Mouse (Mus musculus) brain, embryonic 14.5 days (tissue): ENCODE results near the gene Prrx2. TPM values are rescaled to one million over a fixed set of nuclear protein-coding genes. Genes with fewer than 3 reads are reported as not detected.

Experiments
- DNase-seq: peaks from one replicate; pipeline ENCODE4 v3.0.0-alpha.2; 2011; ENCODE audit warnings: low read depth
- CTCF ChIP-seq: fragments of 200-500 bp; IDR thresholded peaks from 2 replicates; pipeline ENCODE4 v1.5.1; 2012; ENCODE audit warnings: inconsistent platforms, mild to moderate bottlenecking, moderate library complexity, borderline replicate concordance; ENCODE audit not compliant: insufficient read depth, insufficient read length; ENCODE audit errors: extremely low read depth
- POLR2A ChIP-seq: fragments of 200-500 bp; IDR thresholded peaks from 2 replicates; pipeline ENCODE4 v1.6.1; 2012; ENCODE audit warnings: mild to moderate bottlenecking, inconsistent platforms, borderline replicate concordance; ENCODE audit not compliant: poor library complexity, insufficient read depth, insufficient read length, severe bottlenecking; ENCODE audit errors: extremely low read depth
- polyA plus RNA-seq: library from polyadenylated mRNA; depleted of rRNA; stranded (reverse); fragments of >200 nt; gene quantifications from 2 replicates; pipeline ENCODE4 v1.2.3, GENCODE M21; 2012

Gene Prrx2
- polyA plus RNA-seq, 1 experiment, result 10.8 TPM

- TF ChIP-seq POLR2A (no peak), CTCF (no peak)
- DNase-seq, result no peak
Measured at GRCm38 (mm10) chr2:30881215-30881614, 46.4 kb downstream of the Prrx2 start.

- no peak for DNase-seq
Measured at GRCm38 (mm10) chr2:30884852-30885373, 50.1 kb downstream of the Prrx2 start.

DNA sequence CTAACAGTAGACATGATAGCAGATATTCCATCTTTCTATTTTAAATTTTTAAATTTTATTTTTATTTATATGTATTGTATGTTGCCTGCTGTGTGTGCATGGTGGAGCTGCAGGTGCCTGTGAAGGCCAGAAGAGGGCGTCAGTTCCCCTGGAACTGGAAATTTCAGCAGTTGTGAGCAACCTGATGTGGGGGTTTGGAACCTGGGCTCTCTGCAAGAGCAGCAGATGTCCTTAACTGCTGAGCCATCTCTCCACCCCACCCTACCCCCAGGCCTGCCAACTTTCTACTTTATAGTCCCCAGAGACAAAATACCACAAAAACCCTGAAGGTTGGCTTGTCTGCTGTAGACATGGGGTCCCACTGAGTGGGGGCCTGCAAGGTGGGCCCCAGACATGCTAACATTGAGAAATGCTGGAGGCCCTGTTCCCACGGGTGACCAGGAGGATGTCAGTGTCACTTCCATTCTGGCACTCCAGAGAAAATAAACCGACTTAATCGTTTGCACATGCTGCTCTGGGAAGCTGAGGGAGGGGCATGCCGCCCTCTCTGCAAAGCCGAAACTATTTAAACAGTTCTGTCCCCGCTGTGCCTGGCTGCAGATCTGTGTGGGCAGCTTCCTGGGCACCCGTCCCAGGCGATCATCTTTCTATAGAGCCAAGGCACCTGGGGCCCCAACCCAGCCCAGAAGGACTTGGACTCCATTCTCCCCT lies 50.8 kb downstream of the Prrx2 start:
- peak; percentile 81 for DNase-seq
- TF ChIP-seq POLR2A, result no peak
- TF ChIP-seq CTCF, result peak; percentile 10; the same call in 1 of the 2 replicates

More at GRCm38 (mm10) chr2:30884852-30885373, 50.1 kb downstream of the Prrx2 start:
- peak; percentile 23; the same call in 1 of the 2 replicates for TF ChIP-seq CTCF
- no peak for TF ChIP-seq POLR2A

GRCm38 (mm10) chr2:30891002-30891401 lies 56.2 kb downstream of the Prrx2 start:
- DNase-seq, result peak; percentile 79
- TF ChIP-seq CTCF, result peak; percentile 83
- TF ChIP-seq POLR2A, result no peak

GRCm38 (mm10) chr2:30893399-30893798 lies 58.6 kb downstream of the Prrx2 start:
- DNase-seq, result no peak
- TF ChIP-seq POLR2A (no peak), CTCF (no peak)

DNA sequence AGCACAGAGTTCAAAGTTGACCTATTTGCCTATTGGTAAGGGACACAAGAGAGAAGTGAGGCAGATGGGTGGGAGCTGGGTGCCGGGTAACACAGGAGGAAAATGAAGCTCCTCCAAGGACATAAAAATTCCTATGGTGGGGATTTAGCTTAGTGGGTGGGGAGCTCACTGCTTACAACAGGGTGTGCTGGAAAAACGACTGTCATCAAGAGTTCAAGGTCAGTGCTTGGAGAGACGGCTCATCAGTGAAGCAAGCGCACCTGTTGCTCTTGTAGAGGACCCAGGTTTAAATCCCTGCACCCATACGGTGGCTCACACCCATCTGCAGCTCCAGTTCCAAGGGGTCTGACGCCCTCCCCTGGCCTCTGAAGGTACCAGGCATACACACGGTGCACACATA lies 59.2 kb downstream of the Prrx2 start:
- no peak for DNase-seq
- TF ChIP-seq POLR2A (no peak), CTCF (no peak)

DNA sequence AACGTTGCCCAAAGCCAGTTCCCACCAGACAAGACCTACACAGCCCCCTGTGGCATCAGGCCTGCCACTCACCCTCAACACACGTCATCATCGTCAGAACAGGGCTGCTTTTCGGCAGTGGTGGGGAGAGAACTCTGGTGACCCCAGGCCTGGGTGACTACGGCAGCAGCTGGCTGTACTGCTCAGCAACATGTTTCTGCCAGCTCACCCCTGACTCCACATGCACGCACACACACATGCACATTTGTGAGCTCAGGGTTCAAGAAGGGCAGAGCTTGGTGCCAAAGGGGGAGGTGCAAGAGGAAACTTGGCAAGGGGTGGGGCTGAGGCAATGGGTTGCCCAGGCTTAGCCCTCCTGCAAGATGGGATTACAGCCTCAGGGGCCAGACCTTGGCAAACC lies 62.5 kb downstream of the Prrx2 start:
- peak; percentile 46 for DNase-seq
- TF ChIP-seq CTCF (no peak), POLR2A (no peak)

GRCm38 (mm10) chr2:30899397-30900069 lies 64.8 kb downstream of the Prrx2 start:
- DNase-seq, result no peak
- TF ChIP-seq CTCF (no peak), POLR2A (no peak)

DNA sequence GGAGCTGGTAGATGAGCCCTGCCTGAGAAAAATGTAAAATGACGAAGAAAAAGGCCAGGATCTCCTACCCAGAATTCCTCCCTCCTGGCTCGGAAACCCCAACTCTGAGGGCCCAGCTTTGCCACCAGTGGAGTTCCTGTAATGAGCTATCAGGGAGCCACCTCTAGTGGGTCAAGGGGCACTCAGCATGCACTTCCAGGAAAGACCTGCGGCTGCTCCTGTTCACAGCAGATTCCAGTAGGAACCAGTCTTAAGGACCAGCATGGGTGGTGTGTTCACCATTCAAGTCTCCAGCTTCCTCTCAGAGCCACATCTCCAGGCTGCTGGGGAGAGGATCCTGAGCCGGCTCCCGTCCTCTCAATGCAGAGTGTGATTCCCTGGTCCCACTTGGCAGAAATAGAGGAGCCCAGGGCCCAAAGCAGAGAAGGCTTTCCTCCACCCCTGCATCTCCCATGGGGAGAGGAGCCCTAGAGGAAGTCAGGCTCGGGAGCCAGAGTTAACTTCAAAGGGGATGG lies 66.9 kb downstream of the Prrx2 start:
- no peak for TF ChIP-seq CTCF
- TF ChIP-seq POLR2A, result no peak
- no peak for DNase-seq

DNA sequence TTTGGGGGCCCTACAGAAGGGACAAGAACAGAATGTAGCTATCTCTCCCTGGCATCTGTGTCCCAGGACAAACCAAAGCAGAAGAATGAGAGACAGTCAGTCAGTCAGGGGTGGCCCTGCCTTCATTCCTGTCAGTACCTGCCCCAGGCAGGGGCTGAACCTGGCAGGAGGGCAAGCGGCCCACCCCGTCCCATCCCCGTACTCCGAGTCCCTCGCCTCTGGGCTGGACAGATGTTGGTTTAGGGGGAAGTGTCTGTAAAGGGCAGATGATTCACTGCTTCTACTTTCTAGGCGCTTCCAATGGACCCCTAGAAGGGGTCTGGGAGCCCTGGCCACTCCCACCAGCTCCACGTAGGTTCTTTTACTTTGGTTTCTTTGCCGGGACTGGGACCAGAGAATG lies 67.5 kb downstream of the Prrx2 start:
- no peak for TF ChIP-seq CTCF
- TF ChIP-seq POLR2A, result no peak
- no peak for DNase-seq

DNA sequence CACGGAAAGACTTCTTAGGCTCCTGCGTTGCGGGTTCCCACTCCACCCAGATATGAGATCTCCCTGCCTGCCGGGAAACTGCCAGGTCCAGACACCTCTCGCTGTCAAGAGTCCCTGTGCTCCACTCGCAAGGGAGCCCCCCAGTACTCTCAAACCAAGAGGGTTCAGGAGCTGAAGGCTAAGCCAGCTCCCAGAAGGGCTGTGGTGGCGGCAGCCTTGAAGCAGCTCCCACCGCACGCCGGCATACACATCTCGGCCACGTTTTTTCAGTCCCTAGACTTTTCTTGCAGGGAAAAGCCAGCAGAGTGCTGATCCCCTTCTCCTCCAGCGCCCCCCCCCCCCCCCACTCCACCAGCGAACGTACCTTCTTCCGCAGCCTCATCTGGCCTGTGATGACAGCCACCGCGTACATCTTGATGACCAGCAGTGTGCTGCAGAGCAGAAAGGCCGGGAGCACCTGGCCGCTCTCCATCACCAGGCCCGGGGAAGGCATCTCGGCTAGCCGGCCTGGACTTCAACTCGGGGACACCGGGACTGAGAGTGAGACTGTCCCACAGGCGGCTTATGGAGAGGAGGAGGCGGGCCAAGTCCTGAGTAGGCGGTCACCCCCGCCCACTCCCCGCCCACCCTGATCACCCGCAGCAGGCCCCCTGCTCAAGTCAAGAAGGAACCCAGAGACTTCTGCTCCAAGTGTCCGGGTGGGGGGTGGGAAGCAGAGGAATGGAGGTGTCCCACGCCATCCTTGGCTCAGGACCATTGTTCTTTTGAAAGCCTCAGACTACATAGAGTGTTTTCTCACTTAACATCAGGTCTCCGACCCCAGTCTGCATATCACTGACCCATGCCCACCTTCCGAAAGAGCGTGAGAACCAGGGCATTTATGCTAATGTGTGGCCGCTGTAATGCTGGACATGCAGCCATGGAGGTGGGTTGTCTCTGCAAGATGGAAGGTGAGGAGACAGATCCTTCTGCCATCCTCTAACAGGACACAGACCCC lies 68.3 kb downstream of the Prrx2 start:
- peak; percentile 43 for DNase-seq

More for the DNA sequence above, 68.3 kb downstream of the Prrx2 start:
- TF ChIP-seq CTCF, result no peak
- no peak for TF ChIP-seq POLR2A
